Mouse (Mus musculus): ENCODE results near the gene Arg1.
A peak's percentile ranks its signal among the peaks of the same experiment; 100 is the strongest.

The Arg1 gene

DNA sequence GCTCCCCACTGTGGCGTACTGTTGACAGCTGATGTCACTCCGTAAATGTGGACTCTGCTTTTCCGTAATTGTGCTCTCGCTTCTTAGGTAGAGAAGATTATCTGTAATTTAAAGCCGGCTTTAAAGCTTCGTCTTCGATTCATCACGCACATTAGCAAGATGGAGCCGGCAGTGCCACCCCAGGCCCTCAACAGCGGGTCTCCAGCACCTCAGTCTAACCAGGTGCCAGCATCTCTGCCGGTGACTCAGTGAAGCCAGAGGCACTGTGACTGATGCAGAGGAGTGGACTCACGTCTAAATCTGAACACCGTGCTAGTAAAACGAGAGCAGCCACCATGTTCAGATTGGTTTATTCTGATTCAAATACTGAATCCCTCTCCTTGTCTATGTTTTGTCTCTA, 14.7 kb downstream of the Arg1 start:
- DNase-seq (ENCODE audit: low spot score in 2 of 2) = no peak

GRCm38 (mm10) chr10:24911199-24911598, 16.1 kb downstream of the Arg1 start:
- no peak for DNase-seq (ENCODE audit: low spot score in 2 of 2)

DNA sequence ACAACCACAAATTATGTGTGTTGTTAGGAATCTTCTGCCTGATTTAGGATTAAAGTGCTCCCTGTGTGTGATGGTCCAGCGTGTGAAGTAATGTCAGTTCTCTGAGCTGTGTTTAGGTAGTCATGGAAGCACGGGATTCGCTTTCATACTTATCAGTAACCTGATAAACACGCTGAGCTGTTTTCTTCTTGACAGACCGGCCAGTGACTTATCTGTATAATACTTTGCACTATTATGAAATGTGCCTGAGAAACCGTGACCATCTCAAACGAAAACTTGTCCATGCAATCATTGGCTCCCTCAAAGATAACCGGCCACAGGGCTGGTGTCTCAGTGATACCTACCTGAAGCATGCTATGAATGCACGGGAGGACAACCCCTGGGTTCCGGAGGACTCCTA, 21.7 kb downstream of the Arg1 start:
- DNase-seq (ENCODE audit: low spot score in 2 of 2) = no peak

DNA sequence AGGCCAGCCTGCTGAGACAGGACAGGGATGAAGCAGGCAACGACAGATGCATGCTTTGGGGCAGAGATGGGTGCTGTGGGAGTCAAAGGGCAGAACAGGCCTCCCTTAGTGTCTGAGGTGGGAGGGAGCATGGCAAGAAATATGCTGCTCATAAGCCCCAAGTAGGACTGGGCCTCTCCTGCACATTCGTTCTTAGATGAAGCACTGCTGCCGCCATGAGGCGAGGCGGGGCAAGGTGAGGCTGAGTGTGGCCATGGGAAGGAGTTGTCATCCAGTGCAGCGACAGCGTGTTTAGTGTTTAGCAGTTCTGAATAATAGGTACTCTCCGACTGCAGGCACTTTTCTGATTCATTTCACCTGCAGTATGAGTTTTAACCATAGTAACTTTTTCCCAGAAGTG, 31.4 kb downstream of the Arg1 start:
- no peak for DNase-seq (ENCODE audit: low spot score in 2 of 2)

GRCm38 (mm10) chr10:24888343-24888742, 38.9 kb downstream of the Arg1 start:
- DNase-seq (ENCODE audit: low spot score in 2 of 2) = no peak

GRCm38 (mm10) chr10:24886008-24886407, 41.3 kb downstream of the Arg1 start:
- no peak for DNase-seq (ENCODE audit: low spot score in 2 of 2)

GRCm38 (mm10) chr10:24873624-24874023, 53.7 kb downstream of the Arg1 start:
- DNase-seq (ENCODE audit: low spot score in 2 of 2) = no peak

DNA sequence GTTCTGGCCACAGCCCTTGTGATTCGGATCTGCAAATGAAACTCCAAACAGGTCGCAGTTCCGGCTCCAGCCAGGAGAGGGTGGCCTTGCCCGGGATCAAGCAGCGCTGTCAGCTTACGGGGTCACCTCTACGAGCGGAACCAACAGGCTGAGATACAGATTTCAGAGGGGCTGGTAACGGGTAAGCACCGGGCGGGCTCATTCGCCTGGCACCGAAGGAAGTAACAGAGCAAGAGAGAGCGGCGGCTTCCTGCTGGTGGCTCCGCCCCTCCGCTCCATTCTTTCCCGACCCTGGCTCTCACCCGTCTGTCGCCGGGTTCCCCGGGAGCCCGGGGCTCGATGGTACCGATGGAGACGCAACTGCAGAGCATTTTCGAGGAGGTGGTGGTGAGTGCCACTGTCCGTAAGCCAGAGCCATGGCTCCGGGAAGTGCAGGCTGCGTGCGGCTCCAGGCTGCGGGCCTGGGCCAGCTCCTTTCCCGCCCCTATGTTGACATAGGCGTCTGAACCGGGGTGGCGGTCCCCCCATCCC, 57.5 kb downstream of the Arg1 start, which contains the start of gene Med23:
Gene Med23 (plus strand): TSS at position 227 of the 531 bp plus-strand sequence.
- DNase-seq (ENCODE audit: low spot score in 2 of 2) = peak; percentile 96 to 97
